9 mouse cellular contexts compared by ENCODE assay signal in genomic region chr8:56622470-56623024, GRCm38 (mm10).
DNase-seq lines count a peak whose midpoint lies in the region; ATAC-seq and TF ChIP-seq lines count a peak whose summit lies in the region.
"Had no signal": no experiment of that assay in that cellular context is flagged by ENCODE, and none has a peak within 500 bp of the region (broad histone marks: within the 10 kb centered on the region; RNA-seq: fewer than 3 reads in every experiment).

No protein-coding gene starts in this region.

- peak overlapping the region; percentile 51 for H3K4me2 ChIP-seq in liver, embryonic 11.5 days
- peak overlapping the region; percentile 46 for H3K4me2 ChIP-seq in embryonic facial prominence, embryonic 14.5 days (ENCODE audit: low read depth, low read length)
- H3K4me2 ChIP-seq in intestine, postnatal 0 days (replicated peaks; ENCODE audit: low read depth), result peak overlapping the region; percentile 55
- H3K4me2 ChIP-seq in neural tube, embryonic 15.5 days, result peak overlapping the region; percentile 52

- 0 out of 2 replicates have a peak overlapping the region, but pooled peaks have one; percentile 12 for H3K4me3 ChIP-seq in liver, embryonic 11.5 days (ENCODE audit: low read depth, low read length)
- H3K4me3 ChIP-seq in embryonic facial prominence, embryonic 14.5 days (ENCODE audit: low read depth, low read length), result peak overlapping the region; percentile 20
- peak overlapping the region; percentile 21; the same call in 1 of the 2 replicates for H3K4me3 ChIP-seq in intestine, postnatal 0 days (ENCODE audit: low read depth, low read length)
- H3K4me3 ChIP-seq in neural tube, embryonic 15.5 days (replicated peaks), result peak overlapping the region; percentile 21

- peaks cover 26% of the 10 kb centered on the region for H3K27me3 ChIP-seq in liver, embryonic 11.5 days (replicated peaks; ENCODE audit: control insufficient read depth, insufficient read depth, low read length)
- peaks cover 57% of the 10 kb centered on the region for H3K27me3 ChIP-seq in embryonic facial prominence, embryonic 14.5 days (replicated peaks; ENCODE audit: control insufficient read depth, insufficient read depth, low read length)
- peaks cover 5% of the 10 kb centered on the region; the same call in 1 of the 2 replicates for H3K27me3 ChIP-seq in intestine, postnatal 0 days (replicated peaks; ENCODE audit: control insufficient read depth, insufficient read depth, low read length)
- peaks cover 35% of the 10 kb centered on the region for H3K27me3 ChIP-seq in neural tube, embryonic 15.5 days (replicated peaks)

- no peak overlapping the region for H3K9ac ChIP-seq in liver, embryonic 11.5 days (ENCODE audit: low read depth, low read length)
- no peak overlapping the region for H3K9ac ChIP-seq in embryonic facial prominence, embryonic 14.5 days (ENCODE audit: low read depth, low read length)
- no peak overlapping the region for H3K9ac ChIP-seq in intestine, postnatal 0 days (ENCODE audit: low read depth, low read length)
- H3K9ac ChIP-seq in neural tube, embryonic 15.5 days (replicated peaks), result no peak overlapping the region

- H3K9me3 ChIP-seq in liver, embryonic 11.5 days (ENCODE audit: control insufficient read depth, low read length), result no peaks in the 10 kb centered on the region
- H3K9me3 ChIP-seq in embryonic facial prominence, embryonic 14.5 days (ENCODE audit: control insufficient read depth, low read length), result no peaks in the 10 kb centered on the region
- no peaks in the 10 kb centered on the region for H3K9me3 ChIP-seq in intestine, postnatal 0 days (ENCODE audit: control insufficient read depth)
- no peaks in the 10 kb centered on the region for H3K9me3 ChIP-seq in neural tube, embryonic 15.5 days (replicated peaks)

- no peak overlapping the region; the same call in 1 of the 2 replicates for H3K27ac ChIP-seq in liver, embryonic 11.5 days (ENCODE audit: low read depth, low read length)
- H3K27ac ChIP-seq in embryonic facial prominence, embryonic 14.5 days (replicated peaks; ENCODE audit: low read depth, low read length), result peak overlapping the region; percentile 25; the same call in 1 of the 2 replicates
- no peak overlapping the region for H3K27ac ChIP-seq in intestine, postnatal 0 days (ENCODE audit: low read depth, low read length)
- H3K27ac ChIP-seq in neural tube, embryonic 15.5 days (replicated peaks), result no peak overlapping the region

- WGBS in liver, embryonic 11.5 days, result 5% methylated on average over 18 of the region's 18 CpGs
- WGBS in embryonic facial prominence, embryonic 14.5 days, result 4% methylated on average over 18 of the region's 18 CpGs
- WGBS in intestine, postnatal 0 days, result 6% methylated on average over 18 of the region's 18 CpGs
- WGBS in neural tube, embryonic 15.5 days, result 1% methylated on average over 18 of the region's 18 CpGs

- H3K4me1 ChIP-seq in liver, embryonic 11.5 days (replicated peaks; ENCODE audit: control insufficient read depth, insufficient read depth, low read length), result peaks cover 25% of the 10 kb centered on the region
- peaks cover 11% of the 10 kb centered on the region; the same call in 1 of the 2 replicates for H3K4me1 ChIP-seq in embryonic facial prominence, embryonic 14.5 days (ENCODE audit: control insufficient read depth, insufficient read depth, low read length)
- no peaks in the 10 kb centered on the region for H3K4me1 ChIP-seq in intestine, postnatal 0 days (replicated peaks; ENCODE audit: control insufficient read depth, insufficient read depth, low read length)
- peaks cover 25% of the 10 kb centered on the region for H3K4me1 ChIP-seq in neural tube, embryonic 15.5 days

- no peak for ATAC-seq in liver, embryonic 11.5 days (replicated peaks; ENCODE audit: low FRiP score)
- no peak for ATAC-seq in embryonic facial prominence, embryonic 14.5 days (ENCODE audit: low read depth)
- peak; percentile 68; the same call in 1 of the 2 replicates for ATAC-seq in intestine, postnatal 0 days
- ATAC-seq in neural tube, embryonic 15.5 days (ENCODE audit: low FRiP score), result peak; percentile 69

- no peak for TF ChIP-seq CTCF in intestine, postnatal 0 days (IDR thresholded peaks at IDR 0.05; ENCODE audit: low read depth)

- no peak for DNase-seq in liver, embryonic 11.5 days (ENCODE audit: low spot score)
- DNase-seq in liver, result no peak
- no peak for DNase-seq in embryonic facial prominence, embryonic 14.5 days (ENCODE audit: low spot score)
- no peak for DNase-seq in gastrocnemius, adult 18-20 months (ENCODE audit: low spot score)
- no peak for DNase-seq in cerebellum, postnatal 4 days (ENCODE audit: low spot score in 2 of 2)
- DNase-seq in adrenal gland, postnatal 25 days, result no peak
- DNase-seq: kidney, adult 9 months had no signal

- no peaks in the 10 kb centered on the region for H3K36me3 ChIP-seq in liver, embryonic 11.5 days (ENCODE audit: control insufficient read depth, insufficient read depth, low read length)
- no peaks in the 10 kb centered on the region for H3K36me3 ChIP-seq in embryonic facial prominence, embryonic 14.5 days (ENCODE audit: control insufficient read depth, insufficient read depth, low read length)
- no peaks in the 10 kb centered on the region for H3K36me3 ChIP-seq in intestine, postnatal 0 days (ENCODE audit: control insufficient read depth, insufficient read depth)
- no peaks in the 10 kb centered on the region for H3K36me3 ChIP-seq in neural tube, embryonic 15.5 days

Comparison
In these comparisons a context has a peak if more than half of its experiments do, and no peak if none do; other contexts are left out.
1. ATAC-seq: peak in intestine, postnatal 0 days (single experiment) and neural tube, embryonic 15.5 days (single experiment); none in liver, embryonic 11.5 days (single experiment) and embryonic facial prominence, embryonic 14.5 days (single experiment).
2. Peak in every context shown above with its lines, with median percentiles within 50 percentile points of each other: H3K4me2 ChIP-seq and H3K4me3 ChIP-seq.